Mouse (Mus musculus) left cerebral cortex, postnatal 14 days (tissue): ENCODE data around the gene Phospho1. TPM values are rescaled to one million over a fixed set of nuclear protein-coding genes. Genes with fewer than 3 reads are reported as not detected.
"Not testable (repeated sequence)": the region's sequence is repeated elsewhere in the genome, so short reads cannot be mapped to it uniquely, and the experiment has no call there.

Experiments used
- DNase-seq, 2 experiments: peaks; one replicate each; pipeline ENCODE4 v3.0.0; 2021 to 2022; ENCODE audit warnings: low spot score in 2 of 2, mixed read lengths in 1 of 2
- intact Hi-C: fragments of 180-260 bp; cut with DNase I; formaldehyde crosslinking; loops from one replicate; pipeline ENCODE4 v1.15.1; 2025
- total RNA-seq, 2 experiments: library from RNA; stranded (reverse); gene quantifications; 2 replicates each; pipeline ENCODE4 v1.2.3; 2021

The Phospho1 gene
- total RNA-seq, 2 experiments from 2014 or later, result 34.7 to 35.2 TPM

- intact Hi-C loops, result no loop called here
- DNase-seq, result peak in 1 of 2 experiments; percentile 48
Measured at GRCm38 (mm10) chr11:95853684-95854083, 29.4 kb downstream of the Phospho1 start.

- DNase-seq, result no peak
- intact Hi-C loops, result no loop called here
Measured at GRCm38 (mm10) chr11:95857306-95857705, 33.0 kb downstream of the Phospho1 start.

DNA sequence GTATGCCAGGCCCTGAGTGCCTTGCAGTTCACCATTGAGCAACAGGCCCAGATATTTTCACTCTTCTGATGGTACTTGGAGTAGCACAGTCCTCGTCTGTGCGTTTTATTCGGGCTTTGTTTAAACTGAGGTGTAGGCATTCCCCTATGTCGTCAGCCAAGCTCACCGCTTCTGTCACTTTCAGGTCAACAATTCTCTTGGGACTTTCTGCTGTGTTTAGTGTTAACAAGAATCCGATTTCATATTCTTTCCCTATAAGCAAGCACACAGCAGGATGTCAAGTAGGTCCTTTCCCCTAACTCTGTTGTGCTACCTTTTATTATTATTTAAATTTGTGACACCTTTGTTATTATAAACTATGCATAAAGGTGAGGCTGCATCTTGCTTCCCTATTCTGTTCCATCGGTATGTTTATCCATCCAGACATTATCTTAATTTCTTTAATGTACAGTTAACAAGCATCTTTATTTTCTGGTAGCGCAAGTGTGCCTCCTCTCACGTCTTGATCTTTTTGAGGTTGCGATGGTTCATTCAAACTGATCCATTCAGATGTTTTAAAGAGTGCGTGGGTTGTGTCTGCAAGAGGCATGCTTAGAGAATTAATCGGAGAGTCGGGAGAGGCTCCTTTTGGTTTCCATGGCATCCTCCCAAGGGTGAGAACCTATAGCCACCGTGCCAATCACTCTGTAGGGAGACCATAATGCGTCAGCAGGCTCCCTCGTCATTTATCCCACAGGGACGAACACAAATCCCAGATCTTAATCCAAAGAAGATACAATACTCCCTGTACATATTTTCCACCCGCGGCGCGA is 33.6 kb downstream of the Phospho1 start:
- intact Hi-C loops, result no loop called here
- DNase-seq, result peak in 1 of 2 experiments; percentile 79

- intact Hi-C loops, result no loop called here
- DNase-seq, result peak; percentile 97 to 100
Measured at GRCm38 (mm10) chr11:95858528-95859467, 34.5 kb downstream of the Phospho1 start.

DNA sequence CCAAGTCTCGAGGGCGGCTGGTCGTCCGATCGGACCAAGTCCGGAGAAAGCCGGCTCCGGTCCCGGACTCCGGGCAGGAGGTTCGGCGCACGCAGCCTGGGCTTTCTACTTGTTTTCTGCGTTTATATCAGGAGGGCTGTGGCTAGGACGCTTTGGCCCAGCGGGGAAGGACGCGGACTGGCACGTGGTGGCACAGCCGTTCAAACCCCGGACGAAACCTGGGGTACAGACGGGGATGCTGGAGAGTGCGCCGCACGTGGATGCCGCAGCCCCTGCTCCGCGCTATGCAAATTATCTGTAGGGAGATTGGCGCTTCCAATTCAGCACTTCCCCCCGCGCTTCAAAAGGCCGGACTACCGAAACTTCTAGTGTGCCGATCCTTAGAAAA is 35.2 kb downstream of the Phospho1 start:
- DNase-seq, result peak; percentile 69 to 70
- intact Hi-C loops, result no loop called here

GRCm38 (mm10) chr11:95860071-95860490 is 35.8 kb downstream of the Phospho1 start:
- intact Hi-C loops, result no loop called here

DNA sequence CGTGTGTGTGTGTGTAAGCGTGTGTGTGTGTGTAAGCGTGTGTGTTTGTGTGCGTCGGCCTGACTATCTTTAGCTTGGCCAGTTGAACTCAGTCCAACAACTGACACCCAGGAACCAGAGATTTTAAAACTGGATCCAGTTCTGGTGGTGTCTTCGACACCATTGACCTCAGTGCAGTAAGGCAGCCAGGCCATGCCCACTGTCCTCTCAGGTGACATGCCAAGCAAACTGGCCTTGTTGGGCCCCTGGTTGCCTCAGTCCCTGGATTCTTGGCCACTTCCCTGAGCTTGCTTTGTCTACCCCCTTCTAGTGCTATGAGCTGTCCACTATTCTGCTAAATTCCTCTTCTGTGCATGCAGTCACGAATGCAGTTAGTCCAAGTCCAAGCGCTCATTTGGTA is 37.1 kb downstream of the Phospho1 start:
- no peak for DNase-seq
- intact Hi-C loops, result no loop called here

More at GRCm38 (mm10) chr11:95860071-95860490, 35.8 kb downstream of the Phospho1 start:
- no peak for DNase-seq

GRCm38 (mm10) chr11:95869442-95869841 is 45.1 kb downstream of the Phospho1 start:
- intact Hi-C loops, result no loop called here
- no peak for DNase-seq

GRCm38 (mm10) chr11:95869918-95870470 is 45.7 kb downstream of the Phospho1 start:
- intact Hi-C loops, result no loop called here
- no peak for DNase-seq

DNA sequence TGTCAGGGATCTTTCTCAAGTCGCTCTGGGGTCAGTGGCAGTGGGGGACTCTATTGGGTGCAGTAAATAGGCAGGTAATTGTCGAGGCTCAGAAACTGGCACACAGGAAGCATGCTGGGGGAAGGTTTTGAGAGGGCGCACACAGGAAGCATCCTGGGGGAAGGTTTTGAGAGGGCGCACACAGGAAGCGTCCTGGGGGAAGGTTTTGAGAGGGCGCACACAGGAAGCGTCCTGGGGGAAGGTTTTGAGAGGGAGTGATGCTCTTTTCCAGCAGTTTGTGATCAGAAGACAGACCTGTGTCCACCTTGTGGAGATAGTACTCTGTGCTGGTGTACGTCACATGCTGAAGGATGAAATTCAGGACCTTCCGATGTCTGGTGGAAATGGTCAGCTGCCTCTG is 51.5 kb downstream of the Phospho1 start:
- intact Hi-C loops, result loop anchor here (5.0 kb wide), 1 partner anchor 101 kb away; no protein-coding TSS in a partner anchor
- DNase-seq, result no peak

DNA sequence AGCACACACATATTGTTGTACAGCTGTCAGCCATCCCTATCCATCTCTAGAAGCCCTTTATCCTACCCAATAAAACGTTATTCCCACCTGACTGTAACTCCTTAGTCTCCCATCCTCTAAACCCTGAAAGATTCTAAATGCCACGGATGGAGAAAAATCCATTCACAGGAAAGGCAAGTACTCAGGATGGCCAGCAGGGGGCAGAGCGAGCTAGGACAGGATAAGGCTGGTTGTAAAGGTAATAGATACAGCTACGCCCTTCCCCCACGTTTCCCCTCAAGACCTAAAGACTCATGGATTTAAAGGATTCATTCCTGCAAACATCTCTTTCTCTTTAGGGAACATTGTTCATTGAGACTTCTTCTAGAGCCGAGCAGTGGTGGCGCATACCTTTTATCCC is 52.0 kb downstream of the Phospho1 start:
- DNase-seq, result peak; percentile 42 to 54
- intact Hi-C loops, result loop anchor here (5.0 kb wide), 1 partner anchor 101 kb away; no protein-coding TSS in a partner anchor

DNA sequence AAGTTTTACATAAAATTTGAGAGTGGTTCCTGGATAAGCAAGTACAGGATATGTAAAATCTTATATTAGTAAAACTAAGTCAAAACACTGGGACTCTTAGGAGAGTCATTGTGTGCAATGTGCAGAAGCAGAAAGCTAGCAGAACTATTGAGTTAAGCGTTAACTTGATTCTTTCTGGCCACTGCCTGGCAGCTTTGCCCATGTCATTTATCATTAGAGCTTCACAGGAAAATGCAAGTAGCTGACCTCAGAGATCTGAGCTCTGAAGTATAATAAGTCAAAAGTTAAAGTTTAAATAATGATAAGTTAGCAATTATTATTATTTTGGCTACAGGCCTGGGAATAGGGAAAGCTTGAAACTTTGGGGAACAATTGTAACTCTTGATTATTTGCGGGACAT is 55.6 kb downstream of the Phospho1 start:
- DNase-seq, result not testable (repeated sequence)
- intact Hi-C loops, result loop anchor here (5.0 kb wide), 1 partner anchor 97 kb away; no protein-coding TSS in a partner anchor

Other genes with a start within 250 kb of the Phospho1 start
- gene Ngfr, start 236.8 kb upstream of the Phospho1 start, total RNA-seq, result 1 to 10 TPM in 1 of 2 experiments, under 1 TPM in 1; 0.94 to 2.0 TPM
- gene Phb, start 157.5 kb upstream of the Phospho1 start, total RNA-seq, result 10 to 100 TPM; 82.5 to 86.3 TPM
- 10 to 100 TPM; 40.3 to 40.6 TPM for gene Zfp652, start 111.8 kb upstream of the Phospho1 start, total RNA-seq
- gene B130006D01Rik, start 100.9 kb upstream of the Phospho1 start, total RNA-seq, result 1 to 10 TPM in 1 of 2 experiments, under 1 TPM in 1; 0.99 to 1.1 TPM
- gene Gngt2, start 12.7 kb downstream of the Phospho1 start, total RNA-seq, result 1 to 10 TPM; 2.5 to 3.2 TPM
- gene Abi3, start 18.0 kb downstream of the Phospho1 start, total RNA-seq, result 1 to 10 TPM; 4.8 to 6.3 TPM
- gene B4galnt2, start 90.4 kb downstream of the Phospho1 start, total RNA-seq, result not detected
- under 1 TPM; 0.17 to 0.31 TPM for gene Igf2bp1, start 181.4 kb downstream of the Phospho1 start, total RNA-seq
- gene Gip, start 200.0 kb downstream of the Phospho1 start, total RNA-seq, result not detected
- gene Snf8, start 210.4 kb downstream of the Phospho1 start, total RNA-seq, result 10 to 100 TPM; 87.6 to 90.0 TPM
- gene Ube2z, start 240.9 kb downstream of the Phospho1 start, total RNA-seq, result 10 to 100 TPM; 54.0 to 56.1 TPM